Mouse (Mus musculus) gastrocnemius, postnatal 25 days (tissue): ENCODE data around the gene Apeh. TPM values are rescaled to one million over a fixed set of nuclear protein-coding genes. Genes with fewer than 3 reads are reported as not detected.

Experiments
- DNase-seq: peaks from one replicate; pipeline ENCODE4 v3.0.0; 2022
- total RNA-seq, 2 experiments: library from RNA; stranded (reverse); gene quantifications; 1 replicate in 1 of 2; 2 replicates in 1 of 2; pipeline ENCODE4 v1.2.3; 2021

The Apeh gene
- total RNA-seq, 2 experiments from 2014 or later = 32.9 to 34.4 TPM

GRCm38 (mm10) chr9:108082549-108082948 lies 11.9 kb downstream of the Apeh start:
- no peak for DNase-seq

GRCm38 (mm10) chr9:108080168-108080567 lies 14.2 kb downstream of the Apeh start, which contains the start of gene Mst1:
TSS of gene Mst1 (plus strand) at chr9:108080436.
- DNase-seq = no peak

GRCm38 (mm10) chr9:108073141-108073930 lies 21.1 kb downstream of the Apeh start:
- peak; percentile 60 for DNase-seq

GRCm38 (mm10) chr9:108072481-108072924 lies 21.9 kb downstream of the Apeh start:
- no peak for DNase-seq

- DNase-seq = no peak
Measured at GRCm38 (mm10) chr9:108071801-108072200, 22.6 kb downstream of the Apeh start.

GRCm38 (mm10) chr9:108069529-108069928 lies 24.9 kb downstream of the Apeh start:
- no peak for DNase-seq

GRCm38 (mm10) chr9:108069007-108069406 lies 25.4 kb downstream of the Apeh start:
- no peak for DNase-seq

GRCm38 (mm10) chr9:108067900-108068299 lies 26.5 kb downstream of the Apeh start:
- DNase-seq = peak; percentile 69

- no peak for DNase-seq
Measured at GRCm38 (mm10) chr9:108067199-108067598, 27.2 kb downstream of the Apeh start.

- DNase-seq = peak; percentile 70
Measured at GRCm38 (mm10) chr9:108065491-108066011, 28.9 kb downstream of the Apeh start.

- DNase-seq = no peak
Measured at GRCm38 (mm10) chr9:108063361-108063760, 31.0 kb downstream of the Apeh start.

GRCm38 (mm10) chr9:108062142-108062541 lies 32.3 kb downstream of the Apeh start:
- DNase-seq = no peak

GRCm38 (mm10) chr9:108058291-108058690 lies 36.1 kb downstream of the Apeh start:
- DNase-seq = no peak

- peak; percentile 73 for DNase-seq
Measured at GRCm38 (mm10) chr9:108057262-108057562, 37.2 kb downstream of the Apeh start.

- peak; percentile 22 for DNase-seq
Measured at GRCm38 (mm10) chr9:108056361-108057261, 37.8 kb downstream of the Apeh start.

GRCm38 (mm10) chr9:108055661-108056237 lies 38.7 kb downstream of the Apeh start:
- no peak for DNase-seq

- DNase-seq = no peak
Measured at GRCm38 (mm10) chr9:108055061-108055460, 39.3 kb downstream of the Apeh start.

GRCm38 (mm10) chr9:108054331-108055040 lies 39.9 kb downstream of the Apeh start:
- no peak for DNase-seq

- peak; percentile 16 for DNase-seq
Measured at GRCm38 (mm10) chr9:108053665-108054225, 40.7 kb downstream of the Apeh start.

- DNase-seq = peak; percentile 93
Measured at GRCm38 (mm10) chr9:108052885-108053664, 41.3 kb downstream of the Apeh start, which contains the start of gene Amigo3. TSS of gene Amigo3 (plus strand) at chr9:108053159.

GRCm38 (mm10) chr9:108052411-108052810 lies 42.0 kb downstream of the Apeh start:
- DNase-seq = no peak
